Mouse (Mus musculus): ENCODE measurements at regions not wholly inside any gene's neighbourhood (a gene's known extent, or its start where the extent isn't known, plus 50 kb on each side); places are given as distances from the start of the nearest gene placed in this dataset.

DNA sequence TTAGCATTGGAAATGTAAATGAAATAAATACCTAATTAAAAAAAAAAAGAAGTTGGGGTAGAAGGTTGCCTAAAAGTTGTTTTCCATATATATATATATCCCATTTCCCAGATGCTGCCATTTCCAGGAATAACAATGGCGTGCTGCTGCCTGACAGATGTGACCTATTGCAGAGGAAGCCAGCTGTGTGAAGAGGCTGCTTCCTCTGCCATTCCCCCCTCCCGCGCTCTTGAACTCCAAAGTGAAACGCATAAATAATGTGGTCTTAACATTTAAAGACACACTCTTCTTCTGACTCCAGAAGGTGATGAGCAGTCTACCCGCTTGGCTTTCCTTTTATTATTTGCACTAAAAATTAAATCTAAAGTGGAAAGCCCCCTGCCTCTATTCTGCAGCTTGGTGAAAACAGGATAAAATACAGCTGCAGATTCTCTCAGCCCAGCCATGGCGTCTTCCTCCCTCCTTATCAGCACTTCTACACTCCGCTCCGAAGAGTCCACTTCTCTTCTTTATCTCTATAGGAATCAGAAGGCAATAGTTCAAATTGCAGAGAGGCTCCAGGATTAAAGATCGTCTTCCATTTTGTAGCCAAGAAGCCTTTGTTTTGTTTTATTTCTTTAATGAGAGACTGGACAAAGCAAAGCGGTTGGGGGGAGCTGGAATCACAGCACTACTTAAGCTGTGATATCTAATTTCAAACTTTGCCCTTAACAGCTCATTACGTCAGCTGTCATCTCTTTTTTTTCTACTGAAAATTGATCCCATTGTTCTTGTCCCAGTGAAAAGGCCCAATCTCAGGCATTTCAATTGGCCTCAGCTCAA, 385.1 kb downstream of the Rapgef2 start:
- Histone ChIP-seq H3K9me3 (ENCODE audit: control insufficient read depth, low read length) (no peaks in the 10 kb centered on the region), H3K4me1 (replicated peaks; ENCODE audit: control insufficient read depth, insufficient read depth) (no peaks in the 10 kb centered on the region), H3K4me2 (replicated peaks; ENCODE audit: low read depth) (0 out of 2 replicates have a peak overlapping the region, but pooled peaks have one; percentile 8), H3K27me3 (ENCODE audit: control insufficient read depth, insufficient read depth, low read length) (no peaks in the 10 kb centered on the region), H3K36me3 (ENCODE audit: control insufficient read depth, insufficient read depth, low read length) (no peaks in the 10 kb centered on the region), H3K27ac (replicated peaks) (no peak overlapping the region), H3K4me3 (ENCODE audit: low read depth, low read length) (no peak overlapping the region), H3K9ac (ENCODE audit: low read length) (no peak overlapping the region)
- no peak for DNase-seq (ENCODE audit: low spot score)
- no peak for TF ChIP-seq CTCF (IDR thresholded peaks at IDR 0.05; ENCODE audit: low read depth)
- TF ChIP-seq EP300 (optimal IDR thresholded peaks at IDR 0.05), result no peak
- no peak for ATAC-seq (ENCODE audit: low FRiP score, low TSS enrichment)
- WGBS, result 26% methylated on average over 11 of the region's 11 CpGs

DNA sequence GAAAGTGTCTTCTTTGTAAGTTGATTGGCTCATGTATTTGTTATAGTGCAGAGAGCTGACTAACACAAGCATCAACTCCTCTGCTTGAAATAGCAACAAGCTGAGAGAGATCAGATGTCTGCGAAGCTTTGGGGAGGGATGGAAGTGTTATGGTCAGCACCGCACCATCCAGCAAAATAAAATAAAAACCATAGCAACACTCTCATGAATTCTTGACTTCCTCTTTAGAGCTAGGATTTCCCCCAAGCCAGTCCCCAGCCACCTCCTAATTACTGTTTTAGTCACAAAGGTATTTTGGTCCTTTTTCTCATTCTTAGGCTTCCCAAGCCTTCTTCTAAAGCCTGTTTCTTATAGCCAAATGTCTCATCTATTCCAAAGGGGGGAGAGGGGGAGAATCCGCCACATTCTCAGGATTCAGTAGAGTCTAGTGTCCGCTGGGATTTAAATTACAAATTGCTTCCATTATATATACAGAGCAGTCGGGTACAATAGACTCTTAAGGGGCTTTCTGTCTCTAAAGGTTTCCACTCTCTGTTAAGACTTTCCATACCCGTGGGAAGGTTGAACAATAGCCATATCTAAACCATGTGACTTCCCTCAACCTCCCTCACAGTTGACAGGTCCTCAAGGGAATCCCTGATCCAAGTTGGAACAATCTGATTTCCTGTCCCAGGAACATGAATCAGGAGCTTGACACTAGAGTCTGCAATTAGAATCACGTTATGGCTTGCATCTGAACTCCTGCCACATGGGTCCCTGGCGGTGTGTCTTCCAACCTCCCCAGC, 386.7 kb downstream of the Rapgef2 start:
- no peaks in the 10 kb centered on the region for H3K36me3 ChIP-seq (ENCODE audit: control insufficient read depth, insufficient read depth, low read length)
- H3K27me3 ChIP-seq (ENCODE audit: control insufficient read depth, insufficient read depth, low read length), result no peaks in the 10 kb centered on the region
- 53% methylated on average over 8 of the region's 8 CpGs for WGBS
- no peak overlapping the region for H3K4me2 ChIP-seq (replicated peaks; ENCODE audit: low read depth)
- H3K9me3 ChIP-seq (ENCODE audit: control insufficient read depth, low read length), result no peaks in the 10 kb centered on the region
- no peak overlapping the region for H3K27ac ChIP-seq (replicated peaks)
- no peak overlapping the region for H3K4me3 ChIP-seq (ENCODE audit: low read depth, low read length)
- DNase-seq (ENCODE audit: low spot score) (no peak), ATAC-seq (ENCODE audit: low FRiP score, low TSS enrichment) (no peak)
- H3K9ac ChIP-seq (ENCODE audit: low read length), result no peak overlapping the region
- H3K4me1 ChIP-seq (replicated peaks; ENCODE audit: control insufficient read depth, insufficient read depth), result no peaks in the 10 kb centered on the region
- no peak for TF ChIP-seq EP300 (optimal IDR thresholded peaks at IDR 0.05)
- no peak for TF ChIP-seq CTCF (IDR thresholded peaks at IDR 0.05; ENCODE audit: low read depth)

DNA sequence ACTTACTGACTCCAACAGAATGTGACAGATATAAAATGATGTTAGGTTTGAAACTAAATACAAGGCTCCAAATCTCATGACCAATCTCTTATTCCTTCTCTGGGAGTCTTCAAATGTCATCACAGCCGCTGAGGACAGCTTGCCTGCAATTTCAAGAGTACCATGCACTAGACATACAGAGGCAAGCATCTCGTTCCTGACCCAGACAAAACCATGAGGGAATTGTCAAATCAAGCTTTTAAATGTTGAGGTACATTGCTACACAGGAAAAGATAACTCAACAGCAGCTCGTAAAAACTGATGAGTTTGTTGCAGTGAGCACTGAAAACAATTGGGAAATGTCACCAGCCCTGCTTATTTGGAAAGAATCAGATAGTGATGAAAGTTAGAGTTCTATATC, 397.0 kb downstream of the Rapgef2 start:
- H3K4me1 ChIP-seq (replicated peaks; ENCODE audit: control insufficient read depth, insufficient read depth), result no peaks in the 10 kb centered on the region
- no peak overlapping the region for H3K27ac ChIP-seq (replicated peaks)
- H3K27me3 ChIP-seq (ENCODE audit: control insufficient read depth, insufficient read depth, low read length), result no peaks in the 10 kb centered on the region
- H3K36me3 ChIP-seq (ENCODE audit: control insufficient read depth, insufficient read depth, low read length), result no peaks in the 10 kb centered on the region
- H3K4me3 ChIP-seq (ENCODE audit: low read depth, low read length), result no peak overlapping the region
- H3K9me3 ChIP-seq (ENCODE audit: control insufficient read depth, low read length), result no peaks in the 10 kb centered on the region
- TF ChIP-seq EP300 (optimal IDR thresholded peaks at IDR 0.05) (no peak), CTCF (IDR thresholded peaks at IDR 0.05; ENCODE audit: low read depth) (no peak)
- ATAC-seq (ENCODE audit: low FRiP score, low TSS enrichment), result no peak
- no peak overlapping the region for H3K4me2 ChIP-seq (replicated peaks; ENCODE audit: low read depth)
- WGBS, result 65% methylated on average over 3 of the region's 3 CpGs
- no peak overlapping the region for H3K9ac ChIP-seq (ENCODE audit: low read length)
- no peak for DNase-seq (ENCODE audit: low spot score)

DNA sequence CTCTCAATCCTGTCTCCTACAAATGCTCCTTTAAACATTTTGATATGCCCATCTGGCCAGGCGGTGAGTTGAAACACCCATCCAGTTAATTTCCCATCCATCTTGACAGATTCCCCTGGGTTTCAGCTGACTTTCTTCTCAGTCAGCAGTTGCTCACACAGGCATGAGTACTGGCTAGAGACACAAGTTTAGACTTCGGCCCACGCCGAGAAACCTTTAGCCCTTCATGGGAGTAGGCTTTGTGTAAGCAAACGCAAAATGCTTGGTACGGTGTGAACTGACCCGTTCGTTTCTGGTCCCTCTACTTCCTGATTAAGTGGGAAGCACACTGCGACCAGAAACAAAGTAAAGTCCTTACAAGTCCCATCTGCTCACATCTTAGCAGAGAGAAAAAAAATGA, 401.6 kb downstream of the Rapgef2 start:
- no peaks in the 10 kb centered on the region for H3K36me3 ChIP-seq (ENCODE audit: control insufficient read depth, insufficient read depth, low read length)
- H3K4me3 ChIP-seq (ENCODE audit: low read depth, low read length), result no peak overlapping the region
- H3K9me3 ChIP-seq (ENCODE audit: control insufficient read depth, low read length), result no peaks in the 10 kb centered on the region
- DNase-seq (ENCODE audit: low spot score), result no peak
- H3K9ac ChIP-seq (ENCODE audit: low read length), result no peak overlapping the region
- no peaks in the 10 kb centered on the region for H3K4me1 ChIP-seq (replicated peaks; ENCODE audit: control insufficient read depth, insufficient read depth)
- H3K27ac ChIP-seq (replicated peaks), result no peak overlapping the region
- WGBS, result 41% methylated on average over 9 of the region's 9 CpGs
- H3K27me3 ChIP-seq (ENCODE audit: control insufficient read depth, insufficient read depth, low read length), result no peaks in the 10 kb centered on the region
- TF ChIP-seq EP300 (optimal IDR thresholded peaks at IDR 0.05) (no peak), CTCF (IDR thresholded peaks at IDR 0.05; ENCODE audit: low read depth) (no peak)
- ATAC-seq (ENCODE audit: low FRiP score, low TSS enrichment), result no peak
- no peak overlapping the region for H3K4me2 ChIP-seq (replicated peaks; ENCODE audit: low read depth)

DNA sequence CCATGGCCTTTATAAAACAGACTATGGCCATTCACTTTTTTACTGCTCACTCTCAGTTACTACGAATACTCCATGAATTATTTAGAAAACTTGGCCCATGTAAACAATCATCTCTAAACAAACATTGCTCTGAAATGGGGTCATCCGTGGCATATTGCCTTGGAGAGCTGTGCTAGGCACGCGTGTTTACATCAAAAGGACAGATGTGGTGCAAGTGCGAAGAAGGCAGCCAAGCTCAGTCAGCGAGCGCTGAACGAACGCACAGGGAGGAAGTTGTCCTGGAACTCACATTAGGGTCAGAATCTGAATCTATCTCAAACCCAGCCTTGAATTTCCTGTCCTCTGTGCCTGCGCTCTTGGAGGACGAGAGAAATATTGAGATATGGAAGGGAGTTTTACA, 402.3 kb downstream of the Rapgef2 start:
- no peak for TF ChIP-seq EP300 (optimal IDR thresholded peaks at IDR 0.05)
- no peak for TF ChIP-seq CTCF (IDR thresholded peaks at IDR 0.05; ENCODE audit: low read depth)
- ATAC-seq (ENCODE audit: low FRiP score, low TSS enrichment), result no peak
- no peaks in the 10 kb centered on the region for H3K36me3 ChIP-seq (ENCODE audit: control insufficient read depth, insufficient read depth, low read length)
- H3K9ac ChIP-seq (ENCODE audit: low read length), result no peak overlapping the region
- H3K4me2 ChIP-seq (replicated peaks; ENCODE audit: low read depth), result no peak overlapping the region
- H3K4me1 ChIP-seq (replicated peaks; ENCODE audit: control insufficient read depth, insufficient read depth), result no peaks in the 10 kb centered on the region
- no peak overlapping the region for H3K4me3 ChIP-seq (ENCODE audit: low read depth, low read length)
- 59% methylated on average over 11 of the region's 11 CpGs for WGBS
- no peak overlapping the region for H3K27ac ChIP-seq (replicated peaks)
- H3K9me3 ChIP-seq (ENCODE audit: control insufficient read depth, low read length), result no peaks in the 10 kb centered on the region
- DNase-seq (ENCODE audit: low spot score), result no peak
- H3K27me3 ChIP-seq (ENCODE audit: control insufficient read depth, insufficient read depth, low read length), result no peaks in the 10 kb centered on the region

DNA sequence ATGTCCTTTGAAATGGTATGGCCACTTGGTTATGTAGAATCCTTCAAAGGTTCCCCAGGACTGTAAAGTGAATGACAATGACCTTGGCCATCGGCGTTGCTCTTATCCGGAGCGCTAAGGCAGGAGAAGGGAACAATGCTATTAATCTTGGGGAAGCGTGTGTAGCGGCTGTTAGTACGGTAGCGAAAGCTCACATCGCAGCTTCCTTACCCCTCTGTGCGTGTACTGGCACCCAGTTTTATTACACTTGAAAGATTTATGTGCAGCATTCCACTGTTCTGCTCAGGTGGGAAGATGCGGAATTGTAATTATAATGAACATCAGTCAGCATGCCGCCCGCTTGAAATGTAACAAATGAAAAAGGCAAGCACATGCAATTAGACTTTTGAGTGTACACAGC, 406.2 kb downstream of the Rapgef2 start:
- no peaks in the 10 kb centered on the region for H3K9me3 ChIP-seq (ENCODE audit: control insufficient read depth, low read length)
- no peaks in the 10 kb centered on the region for H3K36me3 ChIP-seq (ENCODE audit: control insufficient read depth, insufficient read depth, low read length)
- H3K9ac ChIP-seq (ENCODE audit: low read length), result no peak overlapping the region
- H3K27me3 ChIP-seq (ENCODE audit: control insufficient read depth, insufficient read depth, low read length), result no peaks in the 10 kb centered on the region
- 77% methylated on average over 13 of the region's 13 CpGs for WGBS
- ATAC-seq (ENCODE audit: low FRiP score, low TSS enrichment) (no peak), DNase-seq (ENCODE audit: low spot score) (no peak)
- H3K27ac ChIP-seq (replicated peaks), result no peak overlapping the region
- no peaks in the 10 kb centered on the region for H3K4me1 ChIP-seq (replicated peaks; ENCODE audit: control insufficient read depth, insufficient read depth)
- no peak overlapping the region for H3K4me3 ChIP-seq (ENCODE audit: low read depth, low read length)
- no peak overlapping the region for H3K4me2 ChIP-seq (replicated peaks; ENCODE audit: low read depth)
- TF ChIP-seq CTCF (IDR thresholded peaks at IDR 0.05; ENCODE audit: low read depth) (no peak), EP300 (optimal IDR thresholded peaks at IDR 0.05) (no peak)

Measured in stomach, postnatal 0 days (tissue).